Mouse (Mus musculus) hindbrain, embryonic 10.5 days (tissue): Measurements from ENCODE around the gene Ugt1a9. TPM values are rescaled to one million over a fixed set of nuclear protein-coding genes. Genes with fewer than 3 reads are reported as not detected.

Source experiments
- DNase-seq: peaks from one replicate; pipeline ENCODE4 v3.0.0-alpha.2; 2017; ENCODE audit warnings: low spot score
- H3K27ac ChIP-seq: fragments of 300-500 bp; sonication (generic); 2 replicates; pipeline ENCODE4 v1.5.1; 2016; ENCODE audit warnings: mild to moderate bottlenecking, moderate library complexity
- H3K27me3 ChIP-seq: fragments of 300-500 bp; sonication (generic); 2 replicates; pipeline ENCODE4 v1.6.1; 2016; ENCODE audit warnings: mild to moderate bottlenecking; ENCODE audit not compliant: poor library complexity, insufficient read depth, severe bottlenecking
- H3K36me3 ChIP-seq: fragments of 300-500 bp; sonication (generic); 2 replicates; pipeline ENCODE4 v1.6.1; 2016; ENCODE audit warnings: mild to moderate bottlenecking, moderate library complexity
- H3K4me1 ChIP-seq: fragments of 300-500 bp; sonication (generic); replicated peaks from 2 replicates; pipeline ENCODE4 v1.6.1; 2016; ENCODE audit warnings: mild to moderate bottlenecking
- H3K4me3 ChIP-seq: fragments of 300-500 bp; sonication (generic); 2 replicates; pipeline ENCODE4 v1.5.1; 2016; ENCODE audit warnings: mild to moderate bottlenecking, moderate library complexity
- H3K9me3 ChIP-seq: fragments of 300-500 bp; sonication (generic); 2 replicates; pipeline ENCODE4 v1.6.1; 2016; ENCODE audit warnings: mild to moderate bottlenecking, moderate library complexity
- WGBS: fragments of 180-500 bp; shearing (Covaris S2); methylation state at CpG from one replicate; pipeline ENCODE4 v1.1.7; 2016; 5-methylcytosine and 5-hydroxymethylcytosine counted together
- polyA plus RNA-seq: library from polyadenylated mRNA; unstranded; fragments of >200 nt; fragmentation: Nextera tagmentation; extraction: Ambion mirVana; gene quantifications from 2 replicates; pipeline ENCODE4 v1.2.1, GENCODE M21; 2016

The Ugt1a9 gene
- polyA plus RNA-seq, 1 experiment from 2014 or later = not detected

DNA sequence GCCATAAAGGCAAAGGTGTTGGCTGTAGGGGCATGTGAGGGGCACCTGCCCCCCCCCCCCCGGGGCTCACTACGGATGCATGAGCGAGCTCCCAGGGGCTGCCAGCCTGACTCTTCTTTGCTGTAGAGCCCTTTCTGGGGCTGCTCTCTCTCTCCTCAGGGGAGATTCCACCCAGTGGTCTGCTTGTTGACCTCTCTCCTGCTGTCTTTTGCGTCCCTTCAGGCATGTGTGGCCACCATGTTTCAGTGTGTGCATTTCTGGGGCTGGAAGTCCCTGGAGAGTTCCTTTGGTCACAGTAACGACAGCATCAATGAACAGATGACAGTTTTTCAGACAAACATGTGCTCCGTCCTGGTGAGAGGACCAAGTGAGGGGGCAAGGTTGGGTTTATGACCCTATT is 187.8 kb downstream of the Ugt1a9 start:
- 69% methylated on average over 6 of the region's 6 CpGs for WGBS
- Histone ChIP-seq H3K27ac (no peak overlapping the region), H3K36me3 (peaks cover 43% of the 10 kb centered on the region), H3K4me1 (no peaks in the 10 kb centered on the region), H3K27me3 (no peaks in the 10 kb centered on the region), H3K4me3 (no peak overlapping the region), H3K9me3 (peaks cover 99% of the 10 kb centered on the region)
- no peak for DNase-seq

- DNase-seq = no peak
- Histone ChIP-seq H3K36me3 (peaks cover 50% of the 10 kb centered on the region), H3K4me3 (no peak overlapping the region), H3K27me3 (no peaks in the 10 kb centered on the region), H3K4me1 (no peaks in the 10 kb centered on the region), H3K27ac (no peak overlapping the region), H3K9me3 (peaks cover 98% of the 10 kb centered on the region)
- 79% methylated on average over 8 of the region's 8 CpGs for WGBS
Observed at GRCm38 (mm10) chr1:88258881-88259642, 188.5 kb downstream of the Ugt1a9 start.

GRCm38 (mm10) chr1:88259643-88260024 is 189.0 kb downstream of the Ugt1a9 start:
- DNase-seq = no peak
- Histone ChIP-seq H3K4me3 (no peak overlapping the region), H3K9me3 (peaks cover 98% of the 10 kb centered on the region), H3K27me3 (no peaks in the 10 kb centered on the region), H3K36me3 (peaks cover 55% of the 10 kb centered on the region), H3K4me1 (no peaks in the 10 kb centered on the region), H3K27ac (no peak overlapping the region)
- 78% methylated on average over 4 of the region's 4 CpGs for WGBS

- no peaks in the 10 kb centered on the region for H3K4me1 ChIP-seq
- H3K9me3 ChIP-seq = peaks cover 98% of the 10 kb centered on the region
- H3K27ac ChIP-seq = no peak overlapping the region
- 82% methylated on average over 6 of the region's 6 CpGs for WGBS
- no peaks in the 10 kb centered on the region for H3K27me3 ChIP-seq
- peaks cover 60% of the 10 kb centered on the region for H3K36me3 ChIP-seq
- H3K4me3 ChIP-seq = no peak overlapping the region
- DNase-seq = no peak
Observed at GRCm38 (mm10) chr1:88260114-88260513, 189.5 kb downstream of the Ugt1a9 start.

- no peaks in the 10 kb centered on the region for H3K27me3 ChIP-seq
- H3K9me3 ChIP-seq = peaks cover 98% of the 10 kb centered on the region
- no peak overlapping the region for H3K4me3 ChIP-seq
- H3K27ac ChIP-seq = no peak overlapping the region
- no peak for DNase-seq
- WGBS = 83% methylated on average over 10 of the region's 10 CpGs
- H3K36me3 ChIP-seq = peaks cover 67% of the 10 kb centered on the region
- no peaks in the 10 kb centered on the region for H3K4me1 ChIP-seq
Observed at GRCm38 (mm10) chr1:88260604-88261377, 190.2 kb downstream of the Ugt1a9 start.

GRCm38 (mm10) chr1:88261706-88262105 is 191.1 kb downstream of the Ugt1a9 start:
- peaks cover 98% of the 10 kb centered on the region for H3K9me3 ChIP-seq
- H3K4me3 ChIP-seq = no peak overlapping the region
- H3K27me3 ChIP-seq = no peaks in the 10 kb centered on the region
- 88% methylated on average over 7 of the region's 7 CpGs for WGBS
- DNase-seq = no peak
- no peaks in the 10 kb centered on the region for H3K4me1 ChIP-seq
- H3K27ac ChIP-seq = no peak overlapping the region
- peaks cover 76% of the 10 kb centered on the region for H3K36me3 ChIP-seq

- Histone ChIP-seq H3K36me3 (peaks cover 82% of the 10 kb centered on the region), H3K4me1 (no peaks in the 10 kb centered on the region), H3K9me3 (peaks cover 98% of the 10 kb centered on the region), H3K27me3 (no peaks in the 10 kb centered on the region), H3K4me3 (no peak overlapping the region), H3K27ac (no peak overlapping the region)
- 91% methylated on average over 4 of the region's 4 CpGs for WGBS
- DNase-seq = no peak
Observed at GRCm38 (mm10) chr1:88262255-88262654, 191.7 kb downstream of the Ugt1a9 start.

DNA sequence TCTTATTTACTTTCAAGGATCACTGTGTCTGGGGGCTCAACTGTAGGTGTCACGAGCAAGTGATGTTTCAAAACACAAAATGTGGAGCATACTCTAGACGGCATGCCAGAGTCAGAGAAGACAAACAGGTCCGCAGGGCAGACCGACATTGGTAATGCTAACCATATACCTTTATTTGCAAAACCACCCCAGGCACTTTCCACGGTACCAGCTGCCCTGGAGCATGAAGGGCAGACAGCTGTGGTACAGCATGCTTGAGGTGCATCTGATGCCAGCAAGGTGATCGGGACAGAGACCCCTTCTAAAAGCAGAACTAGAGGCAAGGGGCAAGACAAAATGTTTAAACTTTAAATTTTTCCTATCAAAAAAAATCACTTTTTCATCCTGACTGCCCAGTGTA is 192.4 kb downstream of the Ugt1a9 start:
- no peak for DNase-seq
- no peaks in the 10 kb centered on the region for H3K27me3 ChIP-seq
- 75% methylated on average over 6 of the region's 6 CpGs for WGBS
- H3K4me3 ChIP-seq = no peak overlapping the region
- peaks cover 89% of the 10 kb centered on the region for H3K36me3 ChIP-seq
- no peaks in the 10 kb centered on the region for H3K4me1 ChIP-seq
- no peak overlapping the region for H3K27ac ChIP-seq
- H3K9me3 ChIP-seq = peaks cover 98% of the 10 kb centered on the region

GRCm38 (mm10) chr1:88263778-88264177 is 193.2 kb downstream of the Ugt1a9 start:
- peaks cover 96% of the 10 kb centered on the region for H3K9me3 ChIP-seq
- peaks cover 97% of the 10 kb centered on the region for H3K36me3 ChIP-seq
- WGBS = 91% methylated on average over 5 of the region's 5 CpGs
- no peak for DNase-seq
- no peaks in the 10 kb centered on the region for H3K27me3 ChIP-seq
- no peak overlapping the region for H3K4me3 ChIP-seq
- no peak overlapping the region for H3K27ac ChIP-seq
- no peaks in the 10 kb centered on the region for H3K4me1 ChIP-seq

DNA sequence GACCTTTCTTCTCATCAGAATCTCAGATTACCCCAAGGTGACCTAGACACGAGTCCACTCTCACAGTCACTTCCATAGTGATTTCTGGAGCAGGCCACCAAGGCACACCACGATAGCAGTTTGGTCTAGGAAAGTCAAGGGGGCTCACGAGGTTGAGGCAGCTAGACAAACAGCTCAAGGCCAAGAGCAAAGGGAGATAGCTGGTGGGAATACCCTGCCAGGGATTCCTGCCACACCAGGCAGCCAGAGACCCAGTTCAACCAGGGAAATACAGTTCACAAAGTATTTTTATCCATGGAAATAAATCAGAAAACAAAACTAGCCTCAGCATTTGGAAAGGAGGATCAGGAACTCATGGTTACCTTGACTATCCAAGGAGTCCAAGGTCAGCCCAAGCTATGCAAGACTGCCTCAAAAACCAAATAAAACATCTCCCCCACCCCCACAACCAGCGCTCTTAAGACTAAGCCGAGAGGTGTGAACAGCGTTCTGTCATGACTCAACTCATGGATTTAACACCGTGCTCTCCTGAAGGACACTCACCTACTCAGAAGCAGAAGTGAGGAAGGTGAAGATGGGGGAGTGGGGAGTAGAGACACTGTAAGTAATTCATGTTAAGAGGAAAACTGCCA is 193.8 kb downstream of the Ugt1a9 start:
- Histone ChIP-seq H3K4me3 (no peak overlapping the region), H3K9me3 (peaks cover 96% of the 10 kb centered on the region), H3K4me1 (no peaks in the 10 kb centered on the region), H3K27me3 (no peaks in the 10 kb centered on the region), H3K36me3 (peaks cover 100% of the 10 kb centered on the region), H3K27ac (no peak overlapping the region)
- WGBS = 90% methylated on average over 7 of the region's 7 CpGs
- DNase-seq = no peak

- WGBS = 79% methylated on average over 4 of the region's 4 CpGs
- H3K36me3 ChIP-seq = peaks cover 100% of the 10 kb centered on the region
- no peak for DNase-seq
- no peak overlapping the region for H3K27ac ChIP-seq
- H3K4me1 ChIP-seq = no peaks in the 10 kb centered on the region
- no peaks in the 10 kb centered on the region for H3K27me3 ChIP-seq
- H3K9me3 ChIP-seq = peaks cover 96% of the 10 kb centered on the region
- no peak overlapping the region for H3K4me3 ChIP-seq
Observed at GRCm38 (mm10) chr1:88264869-88265240, 194.3 kb downstream of the Ugt1a9 start.

GRCm38 (mm10) chr1:88266123-88266522 is 195.5 kb downstream of the Ugt1a9 start:
- H3K36me3 ChIP-seq = peaks cover 96% of the 10 kb centered on the region
- DNase-seq = no peak
- H3K27ac ChIP-seq = no peak overlapping the region
- H3K4me1 ChIP-seq = no peaks in the 10 kb centered on the region
- no peaks in the 10 kb centered on the region for H3K27me3 ChIP-seq
- H3K4me3 ChIP-seq = no peak overlapping the region
- WGBS = 90% methylated on average over 13 of the region's 13 CpGs
- H3K9me3 ChIP-seq = peaks cover 85% of the 10 kb centered on the region

GRCm38 (mm10) chr1:88267489-88267888 is 196.9 kb downstream of the Ugt1a9 start:
- no peak overlapping the region for H3K27ac ChIP-seq
- H3K4me1 ChIP-seq = no peaks in the 10 kb centered on the region
- no peak overlapping the region for H3K4me3 ChIP-seq
- WGBS = 94% methylated on average over 6 of the region's 6 CpGs
- no peaks in the 10 kb centered on the region for H3K27me3 ChIP-seq
- peaks cover 79% of the 10 kb centered on the region for H3K9me3 ChIP-seq
- H3K36me3 ChIP-seq = peaks cover 96% of the 10 kb centered on the region
- DNase-seq = no peak
